Mouse (Mus musculus): Measurements from ENCODE around the gene Dnajc3. TPM values are rescaled to one million over a fixed set of nuclear protein-coding genes. Genes with fewer than 3 reads are reported as not detected.

Dnajc3 gene
- polyA plus RNA-seq (2012; rRNA removed) (8.0 and 12.7 TPM in 2 replicates), polyA plus RNA-seq (2014; fragmentation: Nextera tagmentation; extraction: Ambion mirVana) (28.3 and 29.7 TPM in 2 replicates)

GRCm38 (mm10) chr14:118937533-118938492, at the start of gene Dnajc3:
TSS of gene Dnajc3 (plus strand) at chr14:118937976.
- WGBS (ENCODE audit: insufficient replicate concordance): under 1% methylated on average over 122 of the region's 124 CpGs

DNA sequence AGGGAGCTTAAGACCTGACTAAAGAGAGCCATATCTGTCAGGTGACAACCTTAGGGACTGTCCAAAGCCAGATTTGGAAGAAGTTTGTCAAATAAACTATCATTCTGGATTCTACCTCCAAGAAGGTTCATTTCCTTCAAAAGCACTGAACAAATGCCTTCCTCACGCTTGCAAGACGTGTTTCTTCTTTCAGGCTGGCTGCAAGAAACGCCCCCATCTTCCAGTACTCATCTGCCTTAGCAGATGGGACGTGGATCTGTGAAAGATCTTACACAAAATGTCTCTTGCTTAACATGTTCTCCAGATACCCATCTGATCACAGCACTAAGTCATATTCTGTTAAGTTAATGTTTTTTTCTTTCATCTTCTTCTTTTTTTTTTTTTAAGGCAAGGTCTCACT, 47.7 kb upstream of the Dnajc3 start:
- TF ChIP-seq CTCF (IDR thresholded peaks at IDR 0.05; ENCODE audit: low read depth) (no peak), EP300 (IDR thresholded peaks at IDR 0.05; ENCODE audit: low read depth) (no peak)
- Histone ChIP-seq H3K27me3 (ENCODE audit: control insufficient read depth, insufficient read depth, low read length) (no peaks in the 10 kb centered on the region), H3K4me1 (replicated peaks; ENCODE audit: control insufficient read depth in 2 of 2, insufficient read depth in 2 of 2, low read length in 1 of 2) (peaks cover 1 to 7% of the 10 kb centered on the region in 2 experiments; a peak in 2 of 4 replicates), H3K4me2 (ENCODE audit: low read depth) (no peak overlapping the region), H3K9ac (replicated peaks) (no peak overlapping the region), H3K9me3 (ENCODE audit: control insufficient read depth, low read length) (no peaks in the 10 kb centered on the region), H3K36me3 (replicated peaks; ENCODE audit: control insufficient read depth, insufficient read depth, low read depth) (no peaks in the 10 kb centered on the region), H3K4me3 (ENCODE audit: insufficient read depth in 1 of 2, low read depth in 2 of 2, low read length in 2 of 2) (no peak overlapping the region), H3K27ac (no peak overlapping the region)
- ATAC-seq (ENCODE audit: insufficient read depth) (no peak), DNase-seq (ENCODE audit: low read depth in 3 of 3, low spot score in 3 of 3) (no peak)
- 66% methylated on average over 4 of the region's 4 CpGs for whole genome bisulfite sequencing (ENCODE audit: insufficient replicate concordance)

More at GRCm38 (mm10) chr14:118937533-118938492, at the start of gene Dnajc3:
- no peak for TF ChIP-seq EP300 (IDR thresholded peaks at IDR 0.05; ENCODE audit: low read depth)
- no peak for TF ChIP-seq CTCF (IDR thresholded peaks at IDR 0.05; ENCODE audit: low read depth)
- ATAC-seq (ENCODE audit: insufficient read depth) (peak; percentile 99), DNase-seq (ENCODE audit: low read depth in 3 of 3, low spot score in 3 of 3) (peak; percentile 96 to 97 (median 96))
- peak within 1 kb of the TSS; percentile 85 for H3K4me2 ChIP-seq (ENCODE audit: low read depth)
- peak within 1 kb of the TSS; percentile 86 to 94 for H3K4me3 ChIP-seq (ENCODE audit: insufficient read depth in 1 of 2, low read depth in 2 of 2, low read length in 2 of 2)
- peak within 1 kb of the TSS; percentile 66 for H3K27ac ChIP-seq
- H3K27me3 ChIP-seq (ENCODE audit: control insufficient read depth, insufficient read depth, low read length): no peaks in the 10 kb centered on the region; the same call in 1 of the 2 replicates
- no peaks in the 10 kb centered on the region for H3K9me3 ChIP-seq (ENCODE audit: control insufficient read depth, low read length)
- H3K36me3 ChIP-seq (replicated peaks; ENCODE audit: control insufficient read depth, insufficient read depth, low read depth): no peaks in the 10 kb centered on the region
- H3K4me1 ChIP-seq (replicated peaks; ENCODE audit: control insufficient read depth in 2 of 2, insufficient read depth in 2 of 2, low read length in 1 of 2): peaks cover 7 to 14% of the 10 kb centered on the region in 2 experiments
- H3K9ac ChIP-seq (replicated peaks): peak within 1 kb of the TSS; percentile 97

DNA sequence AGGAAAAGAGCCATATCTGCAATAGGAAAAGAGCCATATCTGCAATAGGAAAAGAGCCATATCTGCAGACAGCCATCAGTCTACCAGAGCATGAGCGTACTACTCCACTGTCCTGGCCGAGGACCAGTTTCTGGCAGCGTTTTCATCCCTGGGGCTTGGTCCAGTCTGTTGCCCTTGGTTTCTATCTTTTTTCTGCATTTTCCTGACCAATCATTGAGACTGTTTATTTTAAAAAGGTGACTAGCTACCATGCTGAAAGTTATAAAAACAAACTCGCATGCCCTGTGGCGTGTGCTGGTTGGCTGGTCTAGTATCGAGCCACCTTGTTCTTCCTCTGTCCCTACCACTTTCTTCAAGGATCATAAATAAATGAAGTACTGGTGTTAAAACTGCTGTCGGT, 42.5 kb upstream of the Dnajc3 start:
- TF ChIP-seq CTCF (IDR thresholded peaks at IDR 0.05; ENCODE audit: low read depth): no peak
- TF ChIP-seq EP300 (IDR thresholded peaks at IDR 0.05; ENCODE audit: low read depth): no peak
- H3K9ac ChIP-seq (replicated peaks): no peak overlapping the region
- ATAC-seq (ENCODE audit: insufficient read depth): no peak

DNA sequence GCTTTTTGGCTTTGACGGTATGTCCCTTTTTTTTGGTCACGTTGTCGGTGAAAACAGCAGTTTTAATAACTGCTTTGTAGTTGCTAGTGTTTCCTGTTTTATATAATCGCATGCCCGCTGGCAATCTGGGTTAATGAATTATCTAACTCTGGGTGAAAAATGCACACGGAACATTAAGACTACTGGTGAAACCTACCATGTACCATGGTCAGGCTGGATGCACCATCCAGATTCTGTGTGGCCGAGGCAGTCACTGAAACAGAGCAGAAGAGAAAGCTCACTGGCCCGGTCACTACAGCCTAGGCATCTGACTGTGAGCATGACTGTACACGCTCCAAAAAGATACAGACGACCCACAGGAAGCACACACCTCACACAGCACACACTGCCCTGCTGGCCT, 42.1 kb upstream of the Dnajc3 start:
- Histone ChIP-seq H3K27me3 (ENCODE audit: control insufficient read depth, insufficient read depth, low read length) (no peaks in the 10 kb centered on the region), H3K9me3 (ENCODE audit: control insufficient read depth, low read length) (no peaks in the 10 kb centered on the region), H3K27ac (no peak overlapping the region), H3K36me3 (replicated peaks; ENCODE audit: control insufficient read depth, insufficient read depth, low read depth) (no peaks in the 10 kb centered on the region), H3K4me3 (ENCODE audit: insufficient read depth in 1 of 2, low read depth in 2 of 2, low read length in 2 of 2) (no peak overlapping the region), H3K4me2 (ENCODE audit: low read depth) (no peak overlapping the region), H3K9ac (replicated peaks) (no peak overlapping the region), H3K4me1 (replicated peaks; ENCODE audit: control insufficient read depth in 2 of 2, insufficient read depth in 2 of 2, low read length in 1 of 2) (no peaks in the 10 kb centered on the region)
- no peak for DNase-seq (ENCODE audit: low read depth in 3 of 3, low spot score in 3 of 3)
- 70% methylated on average over 10 of the region's 10 CpGs for WGBS (ENCODE audit: insufficient replicate concordance)
- TF ChIP-seq EP300 (IDR thresholded peaks at IDR 0.05; ENCODE audit: low read depth): no peak
- no peak for TF ChIP-seq CTCF (IDR thresholded peaks at IDR 0.05; ENCODE audit: low read depth)
- no peak for ATAC-seq (ENCODE audit: insufficient read depth)

More for the DNA sequence above, 42.5 kb upstream of the Dnajc3 start:
- H3K36me3 ChIP-seq (replicated peaks; ENCODE audit: control insufficient read depth, insufficient read depth, low read depth): no peaks in the 10 kb centered on the region
- H3K4me2 ChIP-seq (ENCODE audit: low read depth): no peak overlapping the region
- no peak overlapping the region for H3K27ac ChIP-seq
- 71% methylated on average over 7 of the region's 7 CpGs for WGBS (ENCODE audit: insufficient replicate concordance)
- H3K4me3 ChIP-seq (ENCODE audit: insufficient read depth in 1 of 2, low read depth in 2 of 2, low read length in 2 of 2): no peak overlapping the region
- H3K4me1 ChIP-seq (replicated peaks; ENCODE audit: control insufficient read depth in 2 of 2, insufficient read depth in 2 of 2, low read length in 1 of 2): no peaks in the 10 kb centered on the region
- H3K9me3 ChIP-seq (ENCODE audit: control insufficient read depth, low read length): no peaks in the 10 kb centered on the region
- DNase-seq (ENCODE audit: low read depth in 3 of 3, low spot score in 3 of 3): no peak
- no peaks in the 10 kb centered on the region for H3K27me3 ChIP-seq (ENCODE audit: control insufficient read depth, insufficient read depth, low read length)

- ATAC-seq (ENCODE audit: insufficient read depth): no peak
- WGBS (ENCODE audit: insufficient replicate concordance): 61% methylated on average over 11 of the region's 11 CpGs
These were observed 37.8 kb upstream of the Dnajc3 start for GRCm38 (mm10) chr14:118899940-118900339.

More at GRCm38 (mm10) chr14:118899940-118900339, 37.8 kb upstream of the Dnajc3 start:
- Histone ChIP-seq H3K4me1 (replicated peaks; ENCODE audit: control insufficient read depth in 2 of 2, insufficient read depth in 2 of 2, low read length in 1 of 2) (no peaks in the 10 kb centered on the region), H3K27ac (no peak overlapping the region), H3K27me3 (ENCODE audit: control insufficient read depth, insufficient read depth, low read length) (no peaks in the 10 kb centered on the region), H3K36me3 (replicated peaks; ENCODE audit: control insufficient read depth, insufficient read depth, low read depth) (no peaks in the 10 kb centered on the region), H3K4me2 (ENCODE audit: low read depth) (no peak overlapping the region), H3K9me3 (ENCODE audit: control insufficient read depth, low read length) (no peaks in the 10 kb centered on the region), H3K4me3 (ENCODE audit: insufficient read depth in 1 of 2, low read depth in 2 of 2, low read length in 2 of 2) (no peak overlapping the region), H3K9ac (replicated peaks) (no peak overlapping the region)
- no peak for DNase-seq (ENCODE audit: low read depth in 3 of 3, low spot score in 3 of 3)
- TF ChIP-seq CTCF (IDR thresholded peaks at IDR 0.05; ENCODE audit: low read depth): peak; percentile 46
- TF ChIP-seq EP300 (IDR thresholded peaks at IDR 0.05; ENCODE audit: low read depth): no peak
